Mouse (Mus musculus) skeletal muscle tissue, postnatal 0 days (tissue): ENCODE measurements around the gene Gm16405. TPM values are rescaled to one million over a fixed set of nuclear protein-coding genes. Genes with fewer than 3 reads are reported as not detected.

Experiments used
- polyA plus RNA-seq: library from polyadenylated mRNA; unstranded; fragments of >200 nt; fragmentation: Nextera tagmentation; extraction: Ambion mirVana; gene quantifications from 2 replicates; pipeline ENCODE4 v1.2.1, GENCODE M21; 2015

Gene Gm16405
- polyA plus RNA-seq, result not detected in 2 replicates

GRCm38 (mm10) chrX:54530908-54531307 lies at the start of gene Gm16405:
Gene Gm16405, plus strand, starts transcription at chrX:54531208.

Other genes with a start within 250 kb of the Gm16405 start
- gene Gm16430, start 91.0 kb downstream of the Gm16405 start, polyA plus RNA-seq, result not detected in 2 replicates